Mouse (Mus musculus): ENCODE measurements around the gene Zar1. TPM values are rescaled to one million over a fixed set of nuclear protein-coding genes. Genes with fewer than 3 reads are reported as not detected.

Gene Zar1
- total RNA-seq, 2 experiments from 2014 or later = not detected

Other genes with a start within 250 kb of the Zar1 start
- gene Corin, start 76.8 kb downstream of the Zar1 start, total RNA-seq (2021) = 10 to 100 TPM; 69.0 to 98.5 TPM
- 1 to 10 TPM; 9.4 to 9.7 TPM for gene Nfxl1, start 21.6 kb downstream of the Zar1 start, total RNA-seq (2021)
- gene Gm5868, start 6.3 kb upstream of the Zar1 start, total RNA-seq (2021) = not detected
- gene Cnga1, start 63.0 kb upstream of the Zar1 start, total RNA-seq (2021) = not detected
- not detected for gene Nipal1, start 66.5 kb upstream of the Zar1 start, total RNA-seq (2021)
- gene Txk, start 171.5 kb upstream of the Zar1 start, total RNA-seq (2021) = under 1 TPM; 0.22 to 0.34 TPM